Mouse (Mus musculus) activated CD4-positive, CD25-positive, alpha-beta regulatory T cell, adult 4 months (primary cell): Measurements from ENCODE around the gene Rbbp9. TPM values are rescaled to one million over a fixed set of nuclear protein-coding genes. Genes with fewer than 3 reads are reported as not detected.

Experiments used
- polyA plus RNA-seq, 2 experiments: library from polyadenylated mRNA; unstranded; fragments of 100-300 nt; shearing (Covaris generic); gene quantifications; one replicate each; pipeline ENCODE4 v1.2.1; 2017

Rbbp9 gene
- polyA plus RNA-seq, 2 experiments from 2014 or later, result 9.6 to 10.2 TPM

Other genes starting within 250 kb of the Rbbp9 start
- gene Ovol2, start 218.7 kb downstream of the Rbbp9 start, polyA plus RNA-seq, result not detected
- 10 to 100 TPM; 12.7 to 16.8 TPM for gene Kat14, start 181.9 kb downstream of the Rbbp9 start, polyA plus RNA-seq
- gene Pet117, start 181.9 kb downstream of the Rbbp9 start, polyA plus RNA-seq, result 1 to 10 TPM in 1 of 2 experiments, not detected in 1; 2.4 TPM
- gene Dzank1, start 23.5 kb downstream of the Rbbp9 start, polyA plus RNA-seq, result under 1 TPM in 1 of 2 experiments, not detected in 1; 0.56 TPM
- gene Polr3f, start 23.2 kb downstream of the Rbbp9 start, polyA plus RNA-seq, result 10 to 100 TPM; 20.3 to 25.2 TPM
- gene Sec23b, start 5.4 kb upstream of the Rbbp9 start, polyA plus RNA-seq, result 10 to 100 TPM; 73.8 to 87.4 TPM
- gene Smim26, start 43.2 kb upstream of the Rbbp9 start, polyA plus RNA-seq, result 10 to 100 TPM; 25.8 to 27.3 TPM
- gene Dtd1, start 49.0 kb upstream of the Rbbp9 start, polyA plus RNA-seq, result 10 to 100 TPM; 65.4 to 72.3 TPM